Mouse (Mus musculus) mouse trophoblast stem cell (cell line): ENCODE results near the gene Plxnb1.
"Not testable (repeated sequence)": the region's sequence is repeated elsewhere in the genome, so short reads cannot be mapped to it uniquely, and the experiment has no call there.

Source experiments
- in situ Hi-C, 2 experiments: fragments of 300-500 bp; cut with MseI, MboI; formaldehyde crosslinking; loops; 2 replicates in 1 of 2; 3 replicates in 1 of 2; pipeline ENCODE4 v1.15.1; 2025

Plxnb1 gene

GRCm38 (mm10) chr9:109127076-109127475 lies 31.9 kb downstream of the Plxnb1 start:
- in situ Hi-C loops = loop anchor here (10.0 kb wide), 1 partner anchor 122 kb away; no protein-coding TSS in a partner anchor

- in situ Hi-C loops = loop anchor here (10.0 kb wide), 1 partner anchor 123 kb away; no protein-coding TSS in a partner anchor
Observed at GRCm38 (mm10) chr9:109128211-109128610, 33.0 kb downstream of the Plxnb1 start.

GRCm38 (mm10) chr9:109130076-109130475 lies 34.9 kb downstream of the Plxnb1 start:
- in situ Hi-C loops = no loop called here

- in situ Hi-C loops = not testable (repeated sequence)
Observed at GRCm38 (mm10) chr9:109140414-109140813, 45.2 kb downstream of the Plxnb1 start.

- in situ Hi-C loops = no loop called here
Observed at GRCm38 (mm10) chr9:109161941-109162340, 66.8 kb downstream of the Plxnb1 start, which contains the start of gene Fbxw21. TSS of gene Fbxw21 (minus strand) at chr9:109162041.

- in situ Hi-C loops = no loop called here
Observed at GRCm38 (mm10) chr9:109167316-109167715, 72.1 kb downstream of the Plxnb1 start.
